ENCODE assay signal across 35 mouse cellular contexts in genomic region chr17:29554176-29554575, GRCm38 (mm10). TPM values are rescaled to one million over a fixed set of nuclear protein-coding genes. Genes with fewer than 3 reads are reported as not detected.
"Had no signal": no experiment of that assay in that cellular context is flagged by ENCODE, and none has a peak within 500 bp of the region (broad histone marks: within the 10 kb centered on the region; RNA-seq: fewer than 3 reads in every experiment).

No protein-coding gene starts in this region.

- H3K9ac ChIP-seq: heart, embryonic 13.5 days; heart, embryonic 15.5 days; hindbrain, embryonic 13.5 days; hindbrain, embryonic 15.5 days; kidney, embryonic 15.5 days; limb, embryonic 12.5 days had no signal

- H3K4me3 ChIP-seq: heart, adult 2 months; heart, embryonic 13.5 days; heart, embryonic 15.5 days; hindbrain, embryonic 13.5 days; hindbrain, embryonic 15.5 days; kidney, embryonic 15.5 days; layer of hippocampus, adult 2 months; left cerebral cortex, adult 2 months; limb, embryonic 10.5 days; limb, embryonic 12.5 days had no signal

- H3K4me2 ChIP-seq: heart, embryonic 11.5 days; heart, embryonic 13.5 days; heart, embryonic 15.5 days; hindbrain, embryonic 13.5 days; hindbrain, embryonic 15.5 days; kidney, embryonic 15.5 days; limb, embryonic 12.5 days had no signal

- H3K36me3 ChIP-seq: heart, embryonic 15.5 days; hindbrain, embryonic 15.5 days; kidney, embryonic 15.5 days; limb, embryonic 12.5 days had no signal

- H3K9me3 ChIP-seq: heart, embryonic 13.5 days; heart, embryonic 15.5 days; hindbrain, embryonic 13.5 days; hindbrain, embryonic 15.5 days; kidney, embryonic 15.5 days; limb, embryonic 10.5 days; limb, embryonic 12.5 days had no signal

- H3K27me3 ChIP-seq: heart, embryonic 13.5 days; heart, embryonic 15.5 days; hindbrain, embryonic 13.5 days; hindbrain, embryonic 15.5 days; kidney, embryonic 15.5 days; limb, embryonic 12.5 days had no signal

- DNase-seq: gastrocnemius, postnatal 14 days; gastrocnemius, postnatal 36 days; heart, adult 2 months; heart, postnatal 14 days; heart, postnatal 36 days; kidney, adult 11 months; kidney, adult 9 months; kidney, postnatal 14 days; kidney, postnatal 36 days; lung, adult 18-20 months had no signal

- ATAC-seq: hindbrain, postnatal 0 days; intestine, embryonic 16.5 days had no signal

- H3K27ac ChIP-seq: heart, adult 2 months; heart, embryonic 13.5 days; heart, embryonic 15.5 days; hindbrain, embryonic 13.5 days; hindbrain, embryonic 15.5 days; hindbrain, postnatal 0 days; kidney, embryonic 15.5 days; kidney, postnatal 0 days; layer of hippocampus, adult 2 months; left cerebral cortex, adult 2 months; limb, embryonic 10.5 days; limb, embryonic 12.5 days had no signal

RNA-seq across cellular contexts. Expression of gene Tmem217, which starts 2.0 kb away (rescaled TPM):
- total RNA-seq: gastrocnemius, adult 18-20 months; gastrocnemius, postnatal 14 days; gastrocnemius, postnatal 36 days; heart, adult 2 months; heart, postnatal 14 days; heart, postnatal 36 days; hematopoietic stem cell, adult 5-6 weeks; hindbrain, postnatal 0 days; layer of hippocampus, adult 2 months; layer of hippocampus, postnatal 10 days; left cerebral cortex, adult 2 months; left cerebral cortex, postnatal 36 days had no signal
- polyA plus RNA-seq: heart, adult 2 months; large intestine, adult 2 months had no signal

RNA-seq across cellular contexts. Expression of gene Gm17657, which starts 4.7 kb away (rescaled TPM):
- total RNA-seq: gastrocnemius, adult 18-20 months; gastrocnemius, postnatal 14 days; gastrocnemius, postnatal 36 days; heart, adult 2 months; heart, postnatal 14 days; heart, postnatal 36 days; hematopoietic stem cell, adult 5-6 weeks; hindbrain, postnatal 0 days; layer of hippocampus, adult 2 months; layer of hippocampus, postnatal 10 days; layer of hippocampus, postnatal 25 days; left cerebral cortex, adult 2 months; left cerebral cortex, postnatal 14 days; left cerebral cortex, postnatal 36 days had no signal
- polyA plus RNA-seq: gonadal fat pad, adult 2 months; heart, adult 2 months; heart, embryonic 11.5 days; heart, embryonic 13.5 days; heart, embryonic 15.5 days; heart, postnatal 0 days; hindbrain, embryonic 11.5 days; hindbrain, embryonic 13.5 days; hindbrain, embryonic 15.5 days; hindbrain, postnatal 0 days; intestine, embryonic 14.5 days; intestine, embryonic 16.5 days; kidney, adult 2 months; kidney, embryonic 15.5 days; kidney, postnatal 0 days; large intestine, adult 2 months; limb, embryonic 10.5 days; limb, embryonic 12.5 days had no signal
